Mouse (Mus musculus) frontal cortex, postnatal 25 days (tissue): ENCODE measurements around the gene Igf2.

Experiments
- DNase-seq, 2 experiments: peaks; one replicate each; pipeline ENCODE4 v3.0.0; 2022; ENCODE audit warnings: low spot score in 2 of 2

The Igf2 gene

GRCm38 (mm10) chr7:142666659-142667058 lies at the start of gene Igf2:
Gene Igf2 (minus strand): TSS chr7:142666816.
- no peak for DNase-seq

- DNase-seq = peak in 1 of 2 experiments; percentile 19
Measured at GRCm38 (mm10) chr7:142714783-142715498, 48.3 kb upstream of the Igf2 start.

GRCm38 (mm10) chr7:142706873-142707272 lies 40.3 kb upstream of the Igf2 start:
- DNase-seq = no peak

GRCm38 (mm10) chr7:142699334-142699860 lies 32.8 kb upstream of the Igf2 start:
- no peak for DNase-seq

GRCm38 (mm10) chr7:142678611-142679010 lies 12.0 kb upstream of the Igf2 start:
- DNase-seq = no peak

GRCm38 (mm10) chr7:142675644-142676043 lies 9.0 kb upstream of the Igf2 start:
- peak; percentile 44 to 47 for DNase-seq

GRCm38 (mm10) chr7:142675141-142675540 lies 8.5 kb upstream of the Igf2 start:
- no peak for DNase-seq

- peak; percentile 33 to 64 for DNase-seq
Measured at GRCm38 (mm10) chr7:142672120-142672519, 5.5 kb upstream of the Igf2 start.

GRCm38 (mm10) chr7:142671067-142671466 lies 4.5 kb upstream of the Igf2 start:
- no peak for DNase-seq

GRCm38 (mm10) chr7:142669751-142670625 lies 3.4 kb upstream of the Igf2 start, which contains the start of gene Gm49394:
Gene Gm49394 (minus strand): TSS chr7:142669942.
- DNase-seq = no peak

- no peak for DNase-seq
Measured at GRCm38 (mm10) chr7:142668328-142668727, 1.7 kb upstream of the Igf2 start.

GRCm38 (mm10) chr7:142667521-142667920 lies 905 bp upstream of the Igf2 start:
- DNase-seq = no peak

- no peak for DNase-seq
Measured at GRCm38 (mm10) chr7:142666109-142666508, 507 bp downstream of the Igf2 start.

- no peak for DNase-seq
Measured at GRCm38 (mm10) chr7:142665364-142665763, 1.3 kb downstream of the Igf2 start.

GRCm38 (mm10) chr7:142664465-142665029 lies 2.1 kb downstream of the Igf2 start:
- no peak for DNase-seq

GRCm38 (mm10) chr7:142663931-142664421 lies 2.6 kb downstream of the Igf2 start:
- DNase-seq = no peak

- no peak for DNase-seq
Measured at GRCm38 (mm10) chr7:142663151-142663550, 3.5 kb downstream of the Igf2 start.

- DNase-seq = no peak
Measured at GRCm38 (mm10) chr7:142661811-142662210, 4.8 kb downstream of the Igf2 start.

GRCm38 (mm10) chr7:142661046-142661445 lies 5.6 kb downstream of the Igf2 start:
- DNase-seq = no peak

- no peak for DNase-seq
Measured at GRCm38 (mm10) chr7:142660651-142660945, 6.0 kb downstream of the Igf2 start.

- no peak for DNase-seq
Measured at GRCm38 (mm10) chr7:142659767-142660650, 6.6 kb downstream of the Igf2 start.
